Mouse (Mus musculus): Measurements from ENCODE around the gene S100g. TPM values are rescaled to one million over a fixed set of nuclear protein-coding genes. Genes with fewer than 3 reads are reported as not detected.

The S100g gene
- not detected in 2 replicates for polyA plus RNA-seq (2012)

DNA sequence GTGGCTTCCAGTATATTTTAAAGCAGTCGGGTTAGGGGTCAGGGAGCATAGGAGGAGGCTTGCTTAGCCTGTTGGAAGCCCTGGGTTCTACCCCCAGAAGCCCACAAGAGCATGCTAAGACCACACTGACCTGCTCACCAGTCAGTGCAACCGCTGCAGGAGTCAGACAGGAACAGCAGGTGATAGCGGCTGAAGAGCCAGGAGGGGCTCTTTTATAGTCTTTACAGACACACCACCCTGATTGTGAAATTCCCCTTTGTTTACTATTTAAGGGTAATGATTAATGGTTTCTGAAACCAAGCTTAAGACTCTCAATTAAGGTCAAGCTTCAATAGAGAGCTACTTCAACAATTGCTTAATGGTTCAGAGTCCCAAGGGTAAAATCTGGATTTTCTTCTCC lies at the start of gene S100g:
Gene S100g (minus strand): TSS at position 217 of the 400 bp plus-strand sequence.
- no peak for TF ChIP-seq GATA1 (IDR thresholded peaks at IDR 0.05; ENCODE audit: low read length)

DNA sequence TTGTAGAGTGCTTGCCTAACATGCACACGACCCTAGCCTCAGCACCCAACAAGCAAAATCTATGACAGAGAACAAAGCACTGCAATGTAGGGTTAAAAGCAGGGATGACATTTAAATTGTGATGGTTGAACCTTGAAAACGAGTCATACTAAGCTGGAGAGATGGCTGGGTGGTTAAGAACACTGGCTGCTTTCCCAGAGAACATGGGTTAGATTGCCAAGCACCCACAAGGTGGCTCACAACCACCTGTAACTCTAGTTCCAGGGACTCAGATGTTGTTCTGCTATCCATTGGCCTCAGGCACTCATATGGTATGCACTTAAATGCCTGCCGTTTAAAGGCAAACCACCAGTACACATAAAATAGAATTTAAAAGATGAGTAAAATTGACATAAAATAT lies 27.7 kb upstream of the S100g start:
- no peak for TF ChIP-seq GATA1 (IDR thresholded peaks at IDR 0.05; ENCODE audit: low read length)

- TF ChIP-seq GATA1 (IDR thresholded peaks at IDR 0.05; ENCODE audit: low read length), result no peak
Measured at GRCm38 (mm10) chrX:162991396-162991795, 27.0 kb upstream of the S100g start.

DNA sequence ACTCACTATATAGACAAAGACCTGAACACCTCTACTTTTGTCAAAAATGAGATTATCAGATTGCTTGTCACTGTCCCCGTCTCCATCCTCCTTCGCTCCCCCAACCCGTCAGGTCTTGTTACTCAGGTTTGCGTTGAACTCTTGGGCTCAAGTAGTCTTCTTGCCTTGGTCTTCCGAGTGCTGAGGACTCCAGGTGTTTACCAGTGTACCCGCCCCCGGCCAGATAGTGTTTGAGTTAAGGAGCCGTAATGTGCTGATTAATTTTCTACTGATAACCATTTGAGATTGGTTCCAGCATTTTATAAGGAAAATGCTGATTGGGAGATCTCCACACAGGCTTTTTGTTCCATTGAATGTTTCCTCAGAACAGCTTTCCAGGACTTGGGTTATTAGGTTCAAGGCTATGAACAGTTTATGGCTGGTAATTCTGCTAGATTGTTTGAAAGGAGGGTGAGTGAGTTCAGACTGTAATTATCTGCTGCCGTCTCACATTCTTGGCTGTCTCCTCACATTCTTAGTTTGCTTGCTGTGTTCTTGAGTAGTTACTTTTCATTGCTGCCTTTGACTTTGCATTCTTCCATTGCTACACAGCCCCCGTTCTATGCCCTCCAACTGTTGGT lies 22.6 kb upstream of the S100g start:
- TF ChIP-seq GATA1 (IDR thresholded peaks at IDR 0.05; ENCODE audit: low read length), result no peak

GRCm38 (mm10) chrX:162976194-162976593 lies 11.8 kb upstream of the S100g start:
- TF ChIP-seq GATA1 (IDR thresholded peaks at IDR 0.05; ENCODE audit: low read length), result no peak

GRCm38 (mm10) chrX:162967456-162967855 lies 3.1 kb upstream of the S100g start:
- TF ChIP-seq GATA1 (IDR thresholded peaks at IDR 0.05; ENCODE audit: low read length), result no peak

DNA sequence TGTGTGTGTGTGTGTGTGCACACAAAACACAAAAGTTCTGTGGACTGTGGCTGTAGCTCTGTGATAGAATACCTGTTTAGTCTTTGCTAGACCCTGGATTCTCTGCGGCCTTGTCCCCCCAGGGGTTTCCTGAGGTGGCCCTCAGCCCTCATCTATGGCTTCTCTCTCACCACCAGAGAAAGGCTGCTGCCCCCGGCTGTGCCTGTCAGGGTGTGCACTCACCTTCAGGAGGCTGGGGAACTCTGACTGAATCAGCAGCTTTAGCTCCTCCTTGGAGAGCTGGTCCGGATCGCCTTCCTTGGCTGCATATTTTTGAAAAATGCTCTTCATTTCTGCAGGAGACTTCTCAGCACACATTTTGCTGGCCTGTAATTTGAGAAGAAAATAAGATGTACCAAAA lies 559 bp downstream of the S100g start:
- no peak for TF ChIP-seq GATA1 (IDR thresholded peaks at IDR 0.05; ENCODE audit: low read length)

GRCm38 (mm10) chrX:162957921-162958320 lies 6.5 kb downstream of the S100g start:
- no peak for TF ChIP-seq GATA1 (IDR thresholded peaks at IDR 0.05; ENCODE audit: low read length)

DNA sequence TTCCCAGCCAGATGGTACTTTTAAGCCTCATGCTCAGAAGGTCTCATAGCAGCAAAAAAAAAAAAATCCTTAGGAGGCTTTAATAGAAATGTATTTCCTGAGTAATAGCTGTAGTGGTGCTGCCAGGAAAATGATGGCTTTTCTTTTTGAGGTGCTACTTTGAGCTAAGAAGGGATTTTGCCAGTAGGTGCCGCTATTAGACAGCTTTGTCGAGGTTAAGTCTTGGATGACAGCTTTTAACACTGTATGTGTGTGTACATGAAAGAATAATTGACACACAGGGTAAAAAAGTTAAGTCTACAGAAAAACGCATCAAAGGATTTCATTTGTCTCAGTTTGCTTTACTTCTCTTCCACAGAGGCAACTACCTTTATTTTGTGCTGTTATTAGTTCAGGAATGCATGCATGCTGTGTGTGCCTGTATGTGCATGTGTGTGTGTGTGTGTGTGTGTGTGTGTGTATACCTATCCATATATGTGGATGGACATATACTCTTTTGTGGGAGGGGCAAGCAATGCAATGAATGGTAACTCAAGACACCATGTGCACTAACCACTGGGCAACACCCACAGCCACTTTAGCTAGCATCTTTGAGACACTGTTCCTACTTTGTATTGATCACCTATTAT lies 14.5 kb downstream of the S100g start:
- no peak for TF ChIP-seq GATA1 (IDR thresholded peaks at IDR 0.05; ENCODE audit: low read length)

- no peak for TF ChIP-seq GATA1 (IDR thresholded peaks at IDR 0.05; ENCODE audit: low read length)
Measured at GRCm38 (mm10) chrX:162942027-162942426, 22.4 kb downstream of the S100g start.

DNA sequence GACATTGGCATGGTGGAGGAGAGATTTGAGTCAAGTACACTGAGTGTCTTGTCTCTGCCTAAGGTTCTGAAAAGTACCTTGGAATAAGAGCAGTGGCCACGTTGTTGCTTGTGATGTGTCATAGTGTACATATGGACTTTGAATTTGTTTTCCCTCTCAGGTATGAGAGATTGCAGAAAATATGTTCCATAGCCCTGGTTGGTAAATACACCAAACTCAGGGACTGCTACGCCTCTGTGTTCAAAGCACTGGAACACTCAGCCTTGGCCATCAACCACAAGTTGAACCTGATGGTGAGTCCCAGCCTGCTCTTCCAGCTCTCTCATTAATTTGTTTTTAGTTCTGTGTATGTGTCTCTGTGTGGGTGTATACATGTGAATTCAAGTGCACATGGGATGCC lies 32.9 kb downstream of the S100g start:
- no peak for TF ChIP-seq GATA1 (IDR thresholded peaks at IDR 0.05; ENCODE audit: low read length)

DNA sequence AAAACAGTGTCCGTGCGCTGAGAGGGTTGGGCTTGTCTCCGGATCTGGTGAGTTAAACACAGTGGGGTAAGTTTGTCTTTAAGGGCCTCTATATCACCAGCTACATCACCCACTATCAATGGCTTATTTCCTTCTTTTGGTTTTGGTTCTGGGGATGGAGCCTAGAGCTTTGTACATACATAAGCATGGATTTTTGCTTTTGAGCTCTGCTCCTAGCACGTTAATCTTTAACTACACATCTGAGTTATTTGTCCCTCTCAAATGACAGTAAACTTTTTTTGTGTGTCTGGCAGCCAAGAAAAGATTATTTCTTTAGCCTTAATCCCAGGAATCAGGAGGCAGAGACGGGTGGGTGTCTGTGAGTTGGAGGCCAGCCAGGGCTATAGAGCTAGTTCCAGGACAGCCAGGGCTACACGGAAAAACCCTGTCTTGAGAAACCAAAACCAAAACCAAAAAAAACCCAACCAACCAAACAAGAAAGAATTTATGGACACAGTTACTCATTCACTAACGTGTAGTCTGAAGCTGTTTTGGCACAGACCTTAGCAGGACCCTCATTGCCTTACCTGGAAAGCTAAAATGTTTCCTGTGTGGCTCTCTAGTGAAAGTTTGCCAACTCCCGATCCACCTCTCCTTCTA lies 42.8 kb downstream of the S100g start:
- no peak for TF ChIP-seq GATA1 (IDR thresholded peaks at IDR 0.05; ENCODE audit: low read length)

DNA sequence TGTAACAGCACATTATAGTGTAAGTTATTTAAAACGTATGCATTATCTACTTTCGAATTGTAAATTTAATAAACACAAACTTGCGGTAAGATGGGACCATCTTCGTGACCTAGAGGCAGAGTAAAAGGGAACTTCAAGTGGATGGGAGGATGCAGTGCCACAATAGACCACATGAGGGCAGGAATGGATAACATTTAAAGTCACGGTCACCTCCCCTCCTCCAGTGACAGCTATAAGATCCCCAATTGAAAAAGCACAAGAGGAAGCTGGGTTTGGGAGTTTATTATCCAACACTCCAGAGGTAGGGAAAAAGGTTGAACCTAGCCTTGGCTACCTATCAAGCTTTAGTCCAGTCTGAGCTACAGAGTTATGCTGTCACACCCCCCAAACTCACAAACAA lies 48.7 kb downstream of the S100g start:
- TF ChIP-seq GATA1 (IDR thresholded peaks at IDR 0.05; ENCODE audit: low read length), result no peak

DNA sequence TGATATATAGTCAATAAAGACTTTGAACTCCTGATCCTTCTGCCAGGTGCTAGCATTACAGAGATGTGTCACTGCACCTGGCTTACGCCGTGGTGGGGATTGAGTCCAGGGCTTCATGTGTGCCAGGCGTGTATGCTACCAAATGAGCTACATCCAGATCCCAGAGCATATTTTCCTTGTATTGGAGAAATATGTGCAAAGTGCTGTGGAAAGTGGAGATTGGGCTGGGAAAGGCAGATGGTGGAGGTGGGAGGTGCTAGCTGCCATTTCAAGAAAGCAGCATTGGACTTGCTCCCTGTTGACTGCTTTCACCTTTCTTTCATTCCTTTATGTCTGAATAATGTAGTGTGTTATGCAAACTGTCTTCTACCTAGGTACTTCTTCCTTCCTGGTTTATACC lies 50.7 kb downstream of the S100g start:
- no peak for TF ChIP-seq GATA1 (IDR thresholded peaks at IDR 0.05; ENCODE audit: low read length)

Other genes with a start within 250 kb of the S100g start
- 191 and 322 TPM in 2 replicates for gene Rbbp7, start 204.2 kb downstream of the S100g start, polyA plus RNA-seq (2012)
- 4.3 and 7.7 TPM in 2 replicates for gene Txlng, start 135.1 kb downstream of the S100g start, polyA plus RNA-seq (2012)
- gene Syap1, start 76.2 kb downstream of the S100g start, polyA plus RNA-seq (2012), result 5.2 and 8.5 TPM in 2 replicates
- 0.56 and 0.69 TPM in 2 replicates for gene Ctps2, start 63.4 kb downstream of the S100g start, polyA plus RNA-seq (2012)